Mouse (Mus musculus): Measurements from ENCODE around the gene 4930519G04Rik.

GRCm38 (mm10) chr5:114879399-114879798 lies 25.9 kb downstream of the 4930519G04Rik start:
- TF ChIP-seq TAL1 (IDR thresholded peaks at IDR 0.05; ENCODE audit: low read length) (no peak), GATA1 (IDR thresholded peaks at IDR 0.05; ENCODE audit: low read length) (no peak)

Data from erythroblast, embryonic 14.5 days (primary cell).